Mouse (Mus musculus): ENCODE measurements at regions not wholly inside any gene's neighbourhood (a gene's known extent, or its start where the extent isn't known, plus 50 kb on each side); places are given as distances from the start of the nearest gene placed in this dataset.

- H3K4me2 ChIP-seq (replicated peaks) = no peak overlapping the region
- peak; percentile 35; the same call in 1 of the 2 replicates for ATAC-seq
- WGBS = 51% methylated on average over 3 of the region's 3 CpGs
Observed at GRCm38 (mm10) chr9:16599888-16600287, 98.8 kb upstream of the Fat3 start.

GRCm38 (mm10) chr9:16599075-16599864, 98.2 kb upstream of the Fat3 start:
- H3K4me2 ChIP-seq (replicated peaks) = no peak overlapping the region
- peak; percentile 85 for ATAC-seq
- H3K27ac ChIP-seq = peak overlapping the region; percentile 47; the same call in 1 of the 2 replicates
- 20% methylated on average over 2 of the region's 2 CpGs for WGBS
- peaks cover 12% of the 10 kb centered on the region for H3K4me1 ChIP-seq (replicated peaks)
- no peaks in the 10 kb centered on the region for H3K36me3 ChIP-seq
- no peaks in the 10 kb centered on the region for H3K9me3 ChIP-seq
- no peak overlapping the region for H3K9ac ChIP-seq (replicated peaks)
- no peak overlapping the region for H3K4me3 ChIP-seq (replicated peaks)
- H3K27me3 ChIP-seq = no peaks in the 10 kb centered on the region

More at GRCm38 (mm10) chr9:16599888-16600287, 98.8 kb upstream of the Fat3 start:
- no peaks in the 10 kb centered on the region for H3K36me3 ChIP-seq
- no peak overlapping the region for H3K4me3 ChIP-seq (replicated peaks)
- peaks cover 12% of the 10 kb centered on the region for H3K4me1 ChIP-seq (replicated peaks)
- H3K9me3 ChIP-seq = no peaks in the 10 kb centered on the region
- H3K27ac ChIP-seq = no peak overlapping the region
- H3K9ac ChIP-seq (replicated peaks) = no peak overlapping the region
- H3K27me3 ChIP-seq = no peaks in the 10 kb centered on the region
